Mouse (Mus musculus): Measurements from ENCODE around the gene Midn. TPM values are rescaled to one million over a fixed set of nuclear protein-coding genes. Genes with fewer than 3 reads are reported as not detected.

The Midn gene
- total RNA-seq, 2 experiments from 2014 or later: 158 to 163 TPM

- DNase-seq: peak; percentile 99
- intact Hi-C loops (cut with DNase I): no loop called here
Measured at GRCm38 (mm10) chr10:80167460-80168037, 19.5 kb downstream of the Midn start.

GRCm38 (mm10) chr10:80168038-80168661 lies 20.1 kb downstream of the Midn start:
- DNase-seq: peak; percentile 95
- intact Hi-C loops (cut with DNase I): no loop called here

- DNase-seq: no peak
- intact Hi-C loops (cut with DNase I): no loop called here
Measured at GRCm38 (mm10) chr10:80169070-80169469, 21.0 kb downstream of the Midn start.

GRCm38 (mm10) chr10:80169651-80170050 lies 21.6 kb downstream of the Midn start:
- intact Hi-C loops (cut with DNase I): no loop called here
- no peak for DNase-seq

- intact Hi-C loops (cut with DNase I): no loop called here
- no peak for DNase-seq
Measured at GRCm38 (mm10) chr10:80170052-80170451, 22.0 kb downstream of the Midn start.

- intact Hi-C loops (cut with DNase I): no loop called here
- DNase-seq: no peak
Measured at GRCm38 (mm10) chr10:80170601-80171021, 22.5 kb downstream of the Midn start.

- intact Hi-C loops (cut with DNase I): no loop called here
Measured at GRCm38 (mm10) chr10:80171252-80171651, 23.2 kb downstream of the Midn start.

GRCm38 (mm10) chr10:80171760-80172526 lies 23.9 kb downstream of the Midn start:
- no peak for DNase-seq
- intact Hi-C loops (cut with DNase I): no loop called here

More at GRCm38 (mm10) chr10:80171252-80171651, 23.2 kb downstream of the Midn start:
- DNase-seq: no peak

- intact Hi-C loops (cut with DNase I): no loop called here
Measured at GRCm38 (mm10) chr10:80172527-80173292, 24.6 kb downstream of the Midn start, which contains the start of gene 1600002K03Rik. TSS of gene 1600002K03Rik (plus strand) at chr10:80172944.

GRCm38 (mm10) chr10:80173358-80173757 lies 25.3 kb downstream of the Midn start:
- intact Hi-C loops (cut with DNase I): no loop called here
- no peak for DNase-seq

More at GRCm38 (mm10) chr10:80172527-80173292, 24.6 kb downstream of the Midn start, which contains the start of gene 1600002K03Rik:
- peak; percentile 87 for DNase-seq

- DNase-seq: no peak
- intact Hi-C loops (cut with DNase I): no loop called here
Measured at GRCm38 (mm10) chr10:80173955-80174640, 26.0 kb downstream of the Midn start.

GRCm38 (mm10) chr10:80174705-80175104 lies 26.6 kb downstream of the Midn start:
- DNase-seq: no peak

GRCm38 (mm10) chr10:80175536-80176269 lies 27.6 kb downstream of the Midn start:
- intact Hi-C loops (cut with DNase I): loop anchor here (1.0 kb wide), 1 partner anchor 70 kb away; no protein-coding TSS in a partner anchor
- peak; percentile 67 for DNase-seq

More at GRCm38 (mm10) chr10:80174705-80175104, 26.6 kb downstream of the Midn start:
- intact Hi-C loops (cut with DNase I): loop anchor here (1.0 kb wide), 1 partner anchor 71 kb away; no protein-coding TSS in a partner anchor

GRCm38 (mm10) chr10:80176270-80176834 lies 28.3 kb downstream of the Midn start:
- intact Hi-C loops (cut with DNase I): no loop called here
- no peak for DNase-seq

GRCm38 (mm10) chr10:80177441-80178279 lies 29.6 kb downstream of the Midn start:
- intact Hi-C loops (cut with DNase I): no loop called here
- DNase-seq: no peak

- intact Hi-C loops (cut with DNase I): no loop called here
- peak; percentile 63 for DNase-seq
Measured at GRCm38 (mm10) chr10:80179068-80180051, 31.3 kb downstream of the Midn start, which contains the start of gene Efna2. TSS of gene Efna2 (plus strand) at chr10:80179482.

- intact Hi-C loops (cut with DNase I): no loop called here
- no peak for DNase-seq
Measured at GRCm38 (mm10) chr10:80180288-80180687, 32.2 kb downstream of the Midn start.
